Mouse (Mus musculus) lung, postnatal 0 days (tissue): ENCODE measurements at regions not wholly inside any gene's neighbourhood (a gene's known extent, or its start where the extent isn't known, plus 50 kb on each side); places are given as distances from the start of the nearest gene placed in this dataset.

Experiments
- CTCF ChIP-seq: IDR thresholded peaks from 2 replicates; pipeline ENCODE4 v1.5.1; 2016; ENCODE audit warnings: antibody characterized with exemption, mild to moderate bottlenecking
- EP300 ChIP-seq: IDR thresholded peaks from 2 replicates; pipeline ENCODE4 v1.6.1; 2016; ENCODE audit warnings: antibody characterized with exemption, mild to moderate bottlenecking, control low read depth

DNA sequence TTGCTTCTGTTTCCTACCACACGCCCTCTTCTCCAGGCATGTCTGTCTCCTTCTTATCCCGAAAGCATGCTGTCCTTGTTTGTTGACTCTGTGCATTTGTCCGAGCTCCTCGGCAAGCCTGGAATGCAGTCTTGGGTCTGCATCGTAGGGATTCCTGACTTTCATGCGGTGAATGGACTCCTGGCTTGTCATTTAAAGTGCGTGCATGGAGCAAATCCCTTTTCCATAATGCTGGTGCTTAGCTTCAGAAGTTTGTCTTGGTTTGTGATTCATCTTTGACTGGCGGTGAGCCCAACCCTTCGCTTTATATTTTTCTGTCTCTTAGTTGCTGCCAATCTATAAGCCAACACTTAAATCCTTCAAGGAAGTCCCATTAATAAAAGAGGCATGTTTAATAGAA, 62.2 kb downstream of the Nog start:
- TF ChIP-seq CTCF (no peak), EP300 (no peak)
